Mouse (Mus musculus): Measurements from ENCODE around the gene Iqcd. TPM values are rescaled to one million over a fixed set of nuclear protein-coding genes. Genes with fewer than 3 reads are reported as not detected.

Iqcd gene
- total RNA-seq, 2 experiments from 2014 or later: not detected

Other genes starting within 250 kb of the Iqcd start
- not detected for gene Lhx5, start 157.3 kb upstream of the Iqcd start, total RNA-seq (2021)
- 1 to 10 TPM; 6.8 to 9.4 TPM for gene Sdsl, start 116.2 kb upstream of the Iqcd start, total RNA-seq (2021)
- 1 to 10 TPM in 1 of 2 experiments, under 1 TPM in 1; 0.87 to 2.4 TPM for gene Sds, start 112.5 kb upstream of the Iqcd start, total RNA-seq (2021)
- 10 to 100 TPM; 47.4 to 50.3 TPM for gene Plbd2, start 85.4 kb upstream of the Iqcd start, total RNA-seq (2021)
- gene Slc8b1, start 77.8 kb upstream of the Iqcd start, total RNA-seq (2021): 10 to 100 TPM in 1 of 2 experiments, 1 to 10 TPM in 1; 9.5 to 11.3 TPM
- 10 to 100 TPM; 29.7 to 35.5 TPM for gene Tpcn1, start 343 bp upstream of the Iqcd start, total RNA-seq (2021)
- 10 to 100 TPM; 13.4 to 16.3 TPM for gene Rita1, start 23.6 kb downstream of the Iqcd start, total RNA-seq (2021)
- 10 to 100 TPM; 19.2 to 23.0 TPM for gene Ddx54, start 23.7 kb downstream of the Iqcd start, total RNA-seq (2021)
- not detected for gene Cfap73, start 45.2 kb downstream of the Iqcd start, total RNA-seq (2021)
- gene Rasal1, start 59.8 kb downstream of the Iqcd start, total RNA-seq (2021): under 1 TPM in 1 of 2 experiments, not detected in 1; 0.69 TPM
- 1 to 10 TPM in 1 of 2 experiments, under 1 TPM in 1; 0.99 to 2.7 TPM for gene Dtx1, start 122.9 kb downstream of the Iqcd start, total RNA-seq (2021)
- gene Oas2, start 160.8 kb downstream of the Iqcd start, total RNA-seq (2021): 1 to 10 TPM; 1.1 to 1.2 TPM
- gene Oas3, start 188.6 kb downstream of the Iqcd start, total RNA-seq (2021): under 1 TPM in 1 of 2 experiments, not detected in 1; 0.05 TPM
- gene Oas1e, start 206.5 kb downstream of the Iqcd start, total RNA-seq (2021): not detected
- under 1 TPM; 0.22 to 0.36 TPM for gene Oas1c, start 223.5 kb downstream of the Iqcd start, total RNA-seq (2021)

Measured in heart, adult 18-20 months (tissue).